Mouse (Mus musculus) frontal cortex, postnatal 14 days (tissue): ENCODE data around the gene Snapc4.

ENCODE experiments used
- DNase-seq, 2 experiments: peaks; one replicate each; pipeline ENCODE4 v3.0.0; 2022; ENCODE audit warnings: low spot score in 2 of 2

The Snapc4 gene

GRCm38 (mm10) chr2:26341510-26341981 is 38.9 kb downstream of the Snapc4 start:
- no peak for DNase-seq

- DNase-seq = no peak
Observed at GRCm38 (mm10) chr2:26339204-26339551, 41.3 kb downstream of the Snapc4 start.

GRCm38 (mm10) chr2:26338302-26339203 is 41.9 kb downstream of the Snapc4 start:
- DNase-seq = no peak

- DNase-seq = no peak
Observed at GRCm38 (mm10) chr2:26330702-26331101, 49.8 kb downstream of the Snapc4 start.

GRCm38 (mm10) chr2:26330056-26330468 is 50.4 kb downstream of the Snapc4 start:
- no peak for DNase-seq

- no peak for DNase-seq
Observed at GRCm38 (mm10) chr2:26329402-26329801, 51.1 kb downstream of the Snapc4 start.

GRCm38 (mm10) chr2:26327852-26328251 is 52.6 kb downstream of the Snapc4 start:
- no peak for DNase-seq

- DNase-seq = peak in 1 of 2 experiments; percentile 17
Observed at GRCm38 (mm10) chr2:26325386-26326181, 54.9 kb downstream of the Snapc4 start.

- peak in 1 of 2 experiments; percentile 25 for DNase-seq
Observed at GRCm38 (mm10) chr2:26324917-26325316, 55.5 kb downstream of the Snapc4 start.

- DNase-seq = no peak
Observed at GRCm38 (mm10) chr2:26323589-26324325, 56.7 kb downstream of the Snapc4 start.

GRCm38 (mm10) chr2:26320245-26321185 is 59.9 kb downstream of the Snapc4 start:
- DNase-seq = no peak

GRCm38 (mm10) chr2:26319519-26320244 is 60.8 kb downstream of the Snapc4 start:
- DNase-seq = no peak

GRCm38 (mm10) chr2:26319109-26319508 is 61.3 kb downstream of the Snapc4 start:
- DNase-seq = no peak

- no peak for DNase-seq
Observed at GRCm38 (mm10) chr2:26317991-26318672, 62.3 kb downstream of the Snapc4 start.

GRCm38 (mm10) chr2:26317371-26317770 is 63.1 kb downstream of the Snapc4 start:
- DNase-seq = no peak

GRCm38 (mm10) chr2:26316576-26317246 is 63.7 kb downstream of the Snapc4 start:
- DNase-seq = no peak

- peak in 1 of 2 experiments; percentile 31 for DNase-seq
Observed at GRCm38 (mm10) chr2:26315925-26316311, 64.5 kb downstream of the Snapc4 start.

- DNase-seq = peak in 1 of 2 experiments; percentile 64
Observed at GRCm38 (mm10) chr2:26315072-26315924, 65.2 kb downstream of the Snapc4 start, which contains the start of gene Gpsm1. Gene Gpsm1, plus strand, starts transcription at chr2:26315515.
